Mouse (Mus musculus) thymus, adult 18-20 months (tissue): Measurements from ENCODE around the gene Zfp341.
A peak's percentile ranks its signal among the peaks of the same experiment; 100 is the strongest.

ENCODE experiments used
- DNase-seq, 2 experiments: peaks; one replicate each; pipeline ENCODE4 v3.0.0; 2022; ENCODE audit warnings: mixed read lengths in 2 of 2

The Zfp341 gene

GRCm38 (mm10) chr2:154638521-154638920 is 25.4 kb downstream of the Zfp341 start:
- DNase-seq, result no peak

- DNase-seq, result no peak
Measured at GRCm38 (mm10) chr2:154639115-154639514, 26.0 kb downstream of the Zfp341 start.

DNA sequence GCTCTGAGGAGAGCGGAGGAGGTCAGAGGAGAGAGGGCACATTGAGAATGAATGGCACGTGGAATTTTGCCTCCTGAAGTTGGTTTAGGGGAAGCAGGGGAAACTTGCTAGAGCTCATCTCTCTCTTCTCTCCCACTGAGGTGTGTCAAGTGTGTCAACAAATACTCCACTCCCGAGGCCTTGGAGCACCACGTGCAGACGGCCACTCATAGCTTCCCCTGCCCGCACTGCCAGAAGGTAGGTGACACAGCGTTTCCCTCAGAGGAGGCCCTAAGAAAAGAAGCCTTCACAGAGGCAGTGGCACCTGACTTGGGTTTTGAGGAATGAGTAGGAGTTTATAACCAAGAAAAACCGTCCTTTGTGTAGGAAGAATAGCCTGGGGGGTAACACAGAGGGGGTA is 28.1 kb downstream of the Zfp341 start:
- no peak for DNase-seq

DNA sequence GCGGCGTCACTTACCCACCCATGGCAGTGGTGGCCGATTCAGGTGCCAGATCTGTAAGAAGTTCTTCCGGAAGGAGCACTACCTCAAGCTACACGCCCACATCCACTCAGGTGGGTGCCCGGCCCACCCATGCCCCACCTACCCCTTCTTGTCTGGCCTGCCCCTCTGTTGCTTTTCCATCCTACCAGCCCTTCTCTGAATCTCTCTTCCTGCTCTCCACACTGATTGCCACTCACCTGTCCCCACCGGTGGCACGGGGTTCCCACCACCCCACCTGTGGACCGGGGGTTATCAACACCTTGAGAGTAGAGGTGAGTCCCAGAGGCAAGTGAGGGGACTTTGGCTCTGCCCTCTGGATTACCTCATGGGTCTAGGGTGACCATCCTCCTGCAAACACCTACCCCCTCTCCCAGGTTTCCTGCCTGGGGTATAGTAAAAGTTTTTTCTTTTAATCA is 28.9 kb downstream of the Zfp341 start:
- no peak for DNase-seq

DNA sequence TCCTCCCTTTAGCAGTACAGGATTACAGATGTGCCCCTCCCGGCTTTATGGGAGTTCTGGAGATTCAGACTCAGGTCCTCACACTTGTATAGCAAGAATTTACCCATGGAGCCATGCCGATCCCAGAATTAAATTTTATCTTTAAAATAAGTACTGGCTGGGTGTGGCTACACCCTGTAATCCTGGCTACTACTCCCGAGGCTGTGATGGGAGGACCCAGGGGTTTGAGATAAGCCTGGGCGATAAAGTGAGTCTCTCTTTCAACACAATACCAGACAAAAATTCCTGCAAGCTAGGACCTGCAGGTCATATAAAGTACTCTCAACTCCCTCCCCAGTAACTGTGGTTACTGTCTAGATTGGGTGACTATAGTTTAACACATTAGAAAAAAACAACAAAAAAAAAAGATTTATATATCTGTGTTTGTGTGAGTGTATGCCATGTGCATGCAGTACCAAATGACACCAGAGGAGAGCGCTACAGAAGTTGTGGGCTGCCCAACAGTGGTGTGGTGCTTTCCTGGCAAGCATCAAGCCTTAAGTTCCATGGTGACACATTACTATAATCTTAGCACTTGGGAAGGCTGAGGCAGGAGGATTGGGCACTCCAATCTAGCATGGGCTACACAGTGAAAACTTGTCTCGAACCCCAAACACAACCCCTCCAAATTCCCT is 29.8 kb downstream of the Zfp341 start:
- DNase-seq, result no peak

- no peak for DNase-seq
Measured at GRCm38 (mm10) chr2:154646634-154647033, 33.5 kb downstream of the Zfp341 start.

- no peak for DNase-seq
Measured at GRCm38 (mm10) chr2:154648086-154648485, 35.0 kb downstream of the Zfp341 start.

GRCm38 (mm10) chr2:154650404-154650803 is 37.3 kb downstream of the Zfp341 start:
- DNase-seq, result no peak

- DNase-seq, result no peak
Measured at GRCm38 (mm10) chr2:154651363-154651762, 38.3 kb downstream of the Zfp341 start, which contains the start of gene Chmp4b. Gene Chmp4b (plus strand): TSS chr2:154651705.

DNA sequence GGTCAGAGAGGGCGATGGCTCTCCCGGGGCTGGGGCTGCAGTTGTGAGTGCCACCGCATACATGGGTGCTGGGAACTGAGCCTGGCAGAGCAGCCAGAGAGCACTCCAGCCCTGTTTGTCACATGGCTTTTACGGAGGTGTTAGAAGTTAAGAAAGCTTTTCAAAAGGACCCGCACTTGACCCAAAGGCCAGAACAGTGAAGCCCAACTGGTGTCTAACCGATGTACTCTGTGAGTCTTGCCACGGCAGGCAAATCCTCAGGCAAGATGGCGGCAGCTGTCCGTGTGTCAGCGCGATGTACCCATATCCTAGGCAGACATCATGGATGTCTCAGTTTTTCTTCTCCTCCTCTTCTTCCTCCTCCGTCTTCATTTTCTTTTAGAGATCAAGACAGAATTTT is 41.9 kb downstream of the Zfp341 start:
- no peak for DNase-seq

DNA sequence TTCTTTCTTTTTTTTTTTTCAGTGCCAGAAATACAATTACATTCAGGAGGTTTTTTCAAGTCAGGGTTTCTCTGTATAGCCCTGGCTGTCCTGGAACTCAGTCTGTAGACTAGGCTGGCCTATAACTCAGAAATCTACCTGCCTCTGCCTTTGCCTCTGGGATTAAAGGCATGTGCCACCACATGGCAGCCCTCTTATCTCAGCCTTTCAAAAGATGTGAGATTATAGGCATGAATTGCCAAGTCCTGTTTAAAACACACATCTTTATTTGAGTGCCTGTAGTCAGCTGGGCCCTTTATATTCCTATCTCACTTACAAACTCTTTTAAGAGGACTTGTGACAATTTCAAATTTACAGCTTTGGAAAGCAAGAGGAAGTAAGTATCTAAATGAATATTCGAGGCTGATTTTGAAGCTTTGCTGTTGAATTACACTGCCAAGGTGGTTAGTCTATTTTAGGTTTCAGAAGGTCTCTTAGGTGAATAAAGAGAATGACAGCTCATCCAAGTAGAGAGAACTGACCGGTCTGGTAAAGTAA is 42.8 kb downstream of the Zfp341 start:
- no peak for DNase-seq

- DNase-seq, result peak; percentile 96 to 97
Measured at GRCm38 (mm10) chr2:154656710-154657485, 43.8 kb downstream of the Zfp341 start.

DNA sequence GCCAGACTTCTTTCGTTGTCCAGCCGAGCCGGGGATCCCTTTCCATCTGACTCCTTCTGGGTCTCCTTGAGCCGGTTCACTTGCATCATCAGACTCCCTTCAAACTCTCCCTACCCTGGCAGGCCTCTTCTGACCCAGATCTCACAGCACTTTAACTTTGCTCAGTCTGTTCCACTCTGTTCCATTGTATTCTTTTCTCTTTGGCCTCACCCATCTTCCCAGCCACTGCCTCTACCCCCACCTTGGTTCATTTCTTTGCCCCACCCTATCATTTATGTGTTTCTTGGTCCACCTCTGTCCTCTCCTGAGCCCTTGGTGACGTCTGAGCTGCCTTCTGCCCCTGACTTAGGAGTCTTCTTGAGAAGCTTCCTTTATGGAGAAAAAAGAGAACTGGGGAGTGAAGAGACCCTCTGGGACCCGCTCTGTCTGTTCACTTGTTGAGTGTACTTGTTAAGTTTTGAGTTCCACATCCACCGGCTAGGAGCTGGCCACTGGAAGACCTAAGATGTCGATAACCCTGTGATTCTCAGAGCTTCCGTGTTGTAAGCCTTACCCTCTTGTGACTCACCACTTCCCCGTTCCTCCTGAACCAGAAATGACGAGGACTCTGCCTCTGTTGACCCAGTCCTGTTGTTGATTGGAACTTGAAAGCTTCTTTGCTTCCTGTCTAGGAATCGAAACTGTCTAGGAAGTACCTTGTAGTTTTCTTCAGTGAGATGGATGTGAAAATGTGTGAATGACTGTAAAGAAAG is 44.6 kb downstream of the Zfp341 start:
- peak in 1 of 2 experiments; percentile 51 for DNase-seq

DNA sequence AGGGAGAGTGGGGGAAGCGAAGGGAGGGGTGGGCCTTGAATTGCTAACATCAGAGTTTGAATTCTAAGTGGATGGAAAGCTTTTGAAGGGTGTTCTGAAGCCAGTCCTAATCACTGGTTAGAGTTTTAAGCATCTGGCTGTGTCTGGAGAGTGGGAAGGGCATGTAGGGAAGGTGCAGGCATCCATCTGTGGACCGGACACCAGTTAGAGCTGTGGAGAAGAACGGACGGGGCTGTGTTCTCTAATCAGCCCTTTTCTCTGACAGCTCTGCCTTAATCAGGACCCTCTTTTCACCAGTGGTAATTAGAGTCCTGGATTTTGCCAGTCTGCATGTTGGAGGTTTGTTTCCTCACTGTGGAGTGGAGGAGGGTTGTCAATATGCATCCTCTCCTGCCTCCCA is 46.0 kb downstream of the Zfp341 start:
- DNase-seq, result no peak

DNA sequence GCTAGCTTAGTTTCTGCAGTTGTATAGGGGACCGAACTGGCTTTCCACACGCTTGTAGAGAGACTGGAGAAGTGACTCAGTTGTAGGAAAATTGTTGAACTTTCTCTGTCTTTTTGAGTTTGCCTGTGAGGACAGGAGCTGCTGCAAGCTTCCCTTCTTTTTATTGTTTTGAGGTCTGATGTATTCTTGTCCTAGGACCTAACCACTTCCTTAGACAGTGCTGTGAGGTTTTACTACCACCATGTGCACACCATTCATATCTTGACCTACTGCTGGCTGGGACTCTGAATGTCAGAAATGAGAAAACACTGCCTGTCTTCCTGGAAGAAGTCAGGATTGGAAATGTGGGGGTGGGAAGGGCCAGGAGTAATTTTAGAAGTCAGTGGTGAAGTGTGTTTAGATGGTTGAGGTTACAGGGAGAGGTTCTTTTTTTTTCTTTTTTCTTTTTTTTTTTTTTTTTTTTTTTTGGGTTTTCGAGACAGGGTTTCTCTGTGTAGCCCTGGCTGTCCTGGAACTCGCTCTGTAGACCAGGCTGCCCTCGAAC is 46.5 kb downstream of the Zfp341 start:
- DNase-seq, result no peak

DNA sequence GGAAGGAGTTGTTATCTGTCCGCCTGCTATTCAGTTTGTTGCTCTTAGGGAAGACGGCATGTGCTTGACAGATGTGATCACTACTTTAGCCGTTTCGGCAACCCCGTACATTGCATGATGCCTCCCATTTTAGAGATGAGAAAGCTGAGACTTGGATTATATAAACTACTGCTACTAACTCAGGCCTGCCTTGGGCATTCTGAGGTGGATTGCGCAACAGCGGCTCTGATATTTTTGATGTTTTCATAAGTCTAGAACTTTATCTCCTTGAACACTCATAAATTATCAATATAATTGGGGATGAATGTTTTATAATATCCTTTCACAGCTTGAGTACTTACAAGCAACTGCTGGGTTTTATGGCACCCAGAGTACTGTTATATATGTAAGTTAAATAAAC is 55.6 kb downstream of the Zfp341 start:
- no peak for DNase-seq

DNA sequence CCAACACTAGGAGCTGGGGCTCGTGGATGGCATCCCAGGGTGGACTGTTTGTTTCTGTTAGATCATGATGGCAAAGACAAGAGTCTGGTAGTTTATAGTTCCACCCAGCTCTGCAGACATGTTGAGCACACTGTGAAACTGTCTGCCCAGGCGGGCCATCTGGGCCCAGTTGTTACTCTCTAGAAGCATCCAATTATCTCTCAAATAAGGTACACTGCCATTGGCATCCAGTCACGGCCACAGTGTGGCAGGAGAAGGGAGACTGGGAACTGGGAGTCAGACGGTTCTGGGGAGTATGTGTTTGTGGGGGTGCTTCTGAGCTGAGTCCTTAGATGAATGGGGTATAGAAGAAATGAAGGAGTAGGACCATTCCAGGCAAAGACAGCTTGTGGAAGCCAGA is 57.0 kb downstream of the Zfp341 start:
- DNase-seq, result no peak

- no peak for DNase-seq
Measured at GRCm38 (mm10) chr2:154670741-154671140, 57.6 kb downstream of the Zfp341 start.

GRCm38 (mm10) chr2:154674008-154674407 is 60.9 kb downstream of the Zfp341 start:
- DNase-seq, result no peak

- DNase-seq, result no peak
Measured at GRCm38 (mm10) chr2:154676653-154677609, 63.8 kb downstream of the Zfp341 start.

DNA sequence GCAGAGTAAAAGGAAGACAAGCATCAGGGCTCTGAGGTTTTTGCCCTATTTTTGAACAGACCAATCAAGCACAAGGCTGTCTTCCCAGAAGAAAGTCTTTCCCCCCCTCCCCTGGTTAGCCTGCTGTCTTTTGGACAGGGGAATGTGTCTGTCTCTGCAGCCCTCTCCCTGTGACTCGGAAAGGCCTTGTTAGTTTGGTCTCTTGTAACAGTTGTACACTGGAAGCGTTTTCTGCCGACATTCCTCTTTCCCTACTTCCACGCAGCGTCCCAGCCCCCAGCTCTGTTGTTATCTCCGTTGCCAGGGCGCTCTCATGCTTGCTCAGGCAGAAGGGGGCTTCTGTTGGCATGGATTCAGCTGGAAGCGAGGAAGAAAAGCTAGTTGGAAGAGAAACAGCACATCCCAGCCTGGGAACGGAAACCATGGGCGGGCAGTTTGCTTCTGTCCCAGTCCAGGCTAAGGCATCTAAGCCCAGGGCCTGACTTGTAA is 64.6 kb downstream of the Zfp341 start:
- DNase-seq, result no peak

DNA sequence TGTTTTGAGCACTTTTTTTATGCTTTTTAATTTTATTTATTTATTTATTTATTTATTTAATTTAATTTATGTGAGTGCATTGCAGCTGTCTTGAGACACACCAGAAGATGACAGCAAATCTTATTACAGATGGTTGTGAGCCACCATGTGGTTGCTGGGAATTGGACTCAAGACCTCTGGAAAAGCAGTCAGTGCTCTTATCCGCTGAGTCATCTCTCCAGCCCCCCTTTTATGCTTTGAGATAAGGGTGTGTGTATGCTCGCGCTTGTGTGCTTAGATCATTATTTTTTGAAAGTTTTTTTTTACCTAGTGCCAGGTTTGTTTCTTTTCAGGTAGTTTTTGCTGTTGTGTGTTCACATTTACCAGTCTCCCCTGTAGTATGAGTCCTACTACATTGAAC is 65.9 kb downstream of the Zfp341 start:
- no peak for DNase-seq
